Mouse (Mus musculus) E14TG2a.4 (cell line): ENCODE data around the gene Slc8a2.

Source experiments
- H3K27me3 ChIP-seq: 2 replicates; pipeline ENCODE4 v1.6.1; 2014; ENCODE audit warnings: low read length, control low read depth; ENCODE audit not compliant: insufficient read depth
- H3K36me3 ChIP-seq: 2 replicates; pipeline ENCODE4 v1.6.1; 2014; ENCODE audit warnings: low read length, control low read depth; ENCODE audit not compliant: insufficient read depth
- H3K4me1 ChIP-seq: replicated peaks from 2 replicates; pipeline ENCODE4 v1.6.1; 2014; ENCODE audit warnings: low read depth, low read length, control low read depth
- H3K4me3 ChIP-seq: replicated peaks from 2 replicates; pipeline ENCODE4 v1.5.1; 2014; ENCODE audit warnings: mild to moderate bottlenecking, low read length
- H3K9me3 ChIP-seq: 2 replicates; pipeline ENCODE4 v1.6.1; 2014; ENCODE audit warnings: low read length, control low read depth
- CTCF ChIP-seq: conservative IDR thresholded peaks from 2 replicates; pipeline ENCODE4 v1.5.1; 2014; ENCODE audit warnings: low read length
- NANOG ChIP-seq: IDR thresholded peaks from 2 replicates; pipeline ENCODE4 v1.6.1; 2014; ENCODE audit warnings: borderline replicate concordance, low read length, mixed read lengths
- POU5F1 ChIP-seq: IDR thresholded peaks from 2 replicates; pipeline ENCODE4 v1.6.1; 2014; ENCODE audit warnings: low read length, borderline replicate concordance

The Slc8a2 gene

GRCm38 (mm10) chr7:16161302-16161701 is 31.7 kb downstream of the Slc8a2 start:
- no peak overlapping the region for H3K4me3 ChIP-seq
- TF ChIP-seq CTCF (peak; percentile 40), POU5F1 (no peak), NANOG (no peak)
- peaks cover 48% of the 10 kb centered on the region for H3K27me3 ChIP-seq
- H3K4me1 ChIP-seq, result peaks cover 30% of the 10 kb centered on the region
- no peaks in the 10 kb centered on the region for H3K36me3 ChIP-seq
- no peaks in the 10 kb centered on the region for H3K9me3 ChIP-seq

GRCm38 (mm10) chr7:16162036-16162435 is 32.4 kb downstream of the Slc8a2 start:
- TF ChIP-seq NANOG (no peak), POU5F1 (no peak), CTCF (no peak)
- Histone ChIP-seq H3K9me3 (no peaks in the 10 kb centered on the region), H3K36me3 (no peaks in the 10 kb centered on the region), H3K4me1 (peaks cover 30% of the 10 kb centered on the region), H3K27me3 (peaks cover 46% of the 10 kb centered on the region), H3K4me3 (no peak overlapping the region)

DNA sequence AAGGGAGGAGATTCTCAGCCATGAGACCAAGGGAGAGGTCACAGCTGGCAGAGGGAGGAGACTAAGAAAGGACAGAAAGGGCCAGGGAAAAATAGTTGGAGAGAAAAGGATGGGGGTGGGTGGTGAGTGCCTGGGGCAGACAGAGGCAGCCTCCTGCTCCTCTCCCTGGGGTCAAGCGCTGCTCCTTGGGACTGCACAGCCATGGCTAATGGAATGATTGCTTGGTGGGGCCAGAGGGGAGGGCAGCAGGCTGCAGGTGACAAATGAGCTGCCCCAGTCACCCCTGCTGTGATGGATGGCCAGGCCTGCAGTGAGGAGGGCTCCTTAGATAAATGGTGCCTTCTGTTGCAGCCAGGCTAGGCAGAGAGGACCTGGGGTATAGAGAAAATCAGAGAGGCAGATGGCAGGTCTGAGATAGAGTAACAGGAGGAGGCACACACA is 42.5 kb downstream of the Slc8a2 start:
- H3K4me1 ChIP-seq, result peaks cover 21% of the 10 kb centered on the region
- TF ChIP-seq POU5F1, result no peak
- TF ChIP-seq NANOG, result no peak
- H3K36me3 ChIP-seq, result no peaks in the 10 kb centered on the region
- peaks cover 70% of the 10 kb centered on the region for H3K27me3 ChIP-seq
- no peak overlapping the region for H3K4me3 ChIP-seq
- peaks cover 4% of the 10 kb centered on the region; the same call in 1 of the 2 replicates for H3K9me3 ChIP-seq

DNA sequence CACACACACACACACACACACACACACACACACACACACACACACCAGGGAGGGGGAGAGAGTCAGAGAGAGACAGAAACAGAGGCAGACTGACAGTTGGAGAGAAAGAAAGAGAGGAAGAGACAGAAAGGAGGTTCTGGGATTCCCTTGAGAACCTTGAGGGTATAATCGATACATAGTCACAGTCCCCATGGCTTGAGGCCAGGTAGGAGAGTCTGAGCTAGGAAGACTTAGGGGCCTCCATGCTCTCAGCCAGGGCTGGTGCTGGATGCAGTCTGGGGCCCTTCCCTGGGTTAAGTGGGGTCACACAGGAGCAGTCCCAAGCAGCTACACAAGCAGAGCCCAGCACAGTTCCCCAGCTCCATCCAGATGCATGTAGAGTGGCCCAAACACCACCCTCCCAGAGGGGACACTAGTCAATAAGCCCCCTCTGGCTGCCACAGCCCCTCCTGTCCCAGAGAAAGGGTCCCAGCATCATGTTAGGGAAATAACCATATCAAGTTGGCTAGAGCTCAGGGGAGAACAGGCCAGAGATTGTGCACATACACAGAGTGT is 43.0 kb downstream of the Slc8a2 start:
- TF ChIP-seq POU5F1 (no peak), NANOG (no peak), CTCF (no peak)
- Histone ChIP-seq H3K36me3 (no peaks in the 10 kb centered on the region), H3K4me3 (no peak overlapping the region), H3K4me1 (peaks cover 26% of the 10 kb centered on the region), H3K27me3 (peaks cover 75% of the 10 kb centered on the region), H3K9me3 (peaks cover 4% of the 10 kb centered on the region; the same call in 1 of the 2 replicates)

DNA sequence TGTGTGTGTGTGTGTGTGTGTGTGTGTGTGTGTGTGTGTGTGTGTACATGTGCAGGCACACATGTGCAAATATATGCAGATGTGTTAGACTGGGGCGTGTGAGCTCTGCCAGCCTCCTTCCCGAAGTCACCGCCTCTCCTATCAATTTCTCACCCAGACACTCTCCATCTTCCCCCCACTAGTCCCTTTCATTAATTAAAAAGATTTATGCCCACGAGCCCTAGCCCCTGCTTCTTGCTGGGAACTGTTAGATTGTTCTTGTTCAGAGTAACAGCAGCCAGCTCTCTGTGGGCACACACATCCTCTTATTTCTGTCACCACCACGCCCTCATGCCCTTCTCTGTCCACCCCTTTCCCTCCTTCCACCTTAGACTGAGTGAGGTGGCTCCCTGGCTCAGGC is 43.5 kb downstream of the Slc8a2 start:
- Histone ChIP-seq H3K9me3 (no peaks in the 10 kb centered on the region), H3K4me3 (no peak overlapping the region), H3K36me3 (no peaks in the 10 kb centered on the region), H3K27me3 (peaks cover 76% of the 10 kb centered on the region), H3K4me1 (peaks cover 30% of the 10 kb centered on the region)
- TF ChIP-seq CTCF, result no peak
- TF ChIP-seq NANOG, result no peak
- TF ChIP-seq POU5F1, result no peak

- H3K4me3 ChIP-seq, result peak within 1 kb of the TSS; percentile 82
- H3K27me3 ChIP-seq, result peaks cover 65% of the 10 kb centered on the region
- H3K4me1 ChIP-seq, result peaks cover 30% of the 10 kb centered on the region
- H3K36me3 ChIP-seq, result no peaks in the 10 kb centered on the region
- no peaks in the 10 kb centered on the region for H3K9me3 ChIP-seq
- TF ChIP-seq CTCF (peak; percentile 61), NANOG (no peak)
Observed at GRCm38 (mm10) chr7:16174597-16175541, 45.2 kb downstream of the Slc8a2 start, which contains the start of gene Meis3. Gene Meis3, plus strand, starts transcription at chr7:16175090.

DNA sequence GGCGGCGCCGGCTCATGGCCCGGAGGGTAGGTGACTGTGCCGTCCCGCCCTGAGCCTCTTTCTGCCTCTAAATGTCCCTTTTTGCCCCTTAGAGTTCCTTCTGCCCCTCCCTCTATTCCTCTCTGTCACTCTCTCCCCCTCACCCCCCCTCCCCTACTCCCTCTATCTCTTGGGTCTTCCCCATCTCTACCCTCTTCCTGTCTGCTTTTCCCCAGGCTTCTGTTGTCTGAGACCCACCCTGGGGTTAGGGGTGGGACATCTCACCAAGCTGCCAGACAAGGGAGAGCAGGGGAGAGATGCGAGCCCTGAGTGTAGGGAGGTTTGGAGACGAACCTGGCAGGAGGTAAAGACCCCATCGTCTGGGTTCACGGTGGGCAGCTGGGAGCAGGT is 45.9 kb downstream of the Slc8a2 start:
- Histone ChIP-seq H3K4me1 (peaks cover 30% of the 10 kb centered on the region), H3K4me3 (peak overlapping the region; percentile 82), H3K36me3 (no peaks in the 10 kb centered on the region), H3K9me3 (no peaks in the 10 kb centered on the region), H3K27me3 (peaks cover 60% of the 10 kb centered on the region)
- TF ChIP-seq POU5F1, result no peak
- TF ChIP-seq CTCF, result no peak
- TF ChIP-seq NANOG, result no peak

DNA sequence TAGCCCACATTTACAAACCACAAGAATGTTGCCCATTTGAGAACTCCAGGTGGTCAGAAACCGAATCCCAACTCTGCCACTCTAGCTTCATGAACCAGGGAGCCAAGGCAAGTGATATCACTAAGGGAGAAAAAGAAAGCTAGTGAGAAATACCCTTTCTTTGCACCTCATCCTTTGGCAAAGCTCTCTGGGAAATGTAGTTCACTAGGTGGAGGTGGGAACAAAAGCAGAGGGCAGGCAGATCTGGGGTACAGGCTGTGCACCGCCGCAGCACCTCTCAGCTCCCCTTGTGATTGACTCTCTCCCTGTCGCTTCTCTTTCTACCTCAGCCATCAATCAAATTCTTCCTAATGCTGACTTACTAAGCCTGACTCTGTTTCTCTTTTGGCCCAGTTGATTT is 48.5 kb downstream of the Slc8a2 start:
- Histone ChIP-seq H3K36me3 (no peaks in the 10 kb centered on the region), H3K9me3 (no peaks in the 10 kb centered on the region), H3K4me1 (peaks cover 30% of the 10 kb centered on the region), H3K4me3 (no peak overlapping the region; the same call in 1 of the 2 replicates), H3K27me3 (peaks cover 43% of the 10 kb centered on the region)
- TF ChIP-seq CTCF, result no peak
- no peak for TF ChIP-seq POU5F1
- TF ChIP-seq NANOG, result no peak
